Mouse (Mus musculus) ES-Bruce4 (cell line): ENCODE data around the gene Eif2d.

Source experiments
- CTCF ChIP-seq: IDR thresholded peaks from one replicate; pipeline ENCODE4 v1.8.1; 2011; ENCODE audit warnings: low read depth, low read length
- EP300 ChIP-seq: IDR thresholded peaks from 2 replicates; pipeline ENCODE4 v1.6.1; 2011; ENCODE audit warnings: low read depth, low read length; ENCODE audit not compliant: insufficient read depth
- POLR2A ChIP-seq: IDR thresholded peaks from one replicate; pipeline ENCODE4 v1.8.1; 2011; ENCODE audit warnings: low read length; ENCODE audit not compliant: insufficient read depth

DNA sequence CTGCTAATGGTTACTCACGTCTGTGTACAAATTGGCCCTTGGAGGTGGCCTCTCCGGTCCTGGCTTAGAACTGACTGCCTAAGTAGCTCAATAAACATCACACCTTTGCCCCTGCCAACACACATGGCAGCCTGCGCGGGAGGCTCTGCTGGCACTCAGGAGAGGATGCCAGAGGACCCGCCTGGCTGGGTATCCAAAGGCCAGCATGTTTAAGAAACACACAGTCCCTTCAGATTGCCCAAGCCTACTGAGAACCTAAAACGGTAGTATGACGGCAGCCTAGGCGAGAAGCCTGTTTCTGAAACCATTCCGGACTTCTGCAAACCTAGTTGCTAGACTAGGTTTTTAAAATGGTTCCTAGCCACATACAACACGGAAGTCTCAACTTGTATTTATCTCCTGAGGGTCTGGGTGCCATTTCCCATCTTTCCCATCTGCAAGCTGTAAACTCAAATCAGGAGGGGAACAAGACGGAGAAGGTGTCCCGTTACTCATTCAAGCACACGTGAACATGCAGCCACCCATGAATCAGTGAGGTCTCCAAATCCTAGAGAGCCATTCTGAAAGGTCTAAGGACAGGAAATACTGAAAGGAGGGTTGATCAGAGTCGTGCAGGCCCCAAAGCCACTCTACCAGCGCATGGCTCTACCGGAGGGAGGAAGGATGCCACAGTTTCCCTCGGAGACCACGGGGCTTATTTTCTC lies 46.3 kb downstream of the Eif2d start:
- no peak for TF ChIP-seq CTCF
- no peak for TF ChIP-seq EP300
- TF ChIP-seq POLR2A = no peak
